Mouse (Mus musculus): ENCODE data around the gene 4921536K21Rik.
A peak's percentile ranks its signal among the peaks of the same experiment; 100 is the strongest.

Gene 4921536K21Rik

DNA sequence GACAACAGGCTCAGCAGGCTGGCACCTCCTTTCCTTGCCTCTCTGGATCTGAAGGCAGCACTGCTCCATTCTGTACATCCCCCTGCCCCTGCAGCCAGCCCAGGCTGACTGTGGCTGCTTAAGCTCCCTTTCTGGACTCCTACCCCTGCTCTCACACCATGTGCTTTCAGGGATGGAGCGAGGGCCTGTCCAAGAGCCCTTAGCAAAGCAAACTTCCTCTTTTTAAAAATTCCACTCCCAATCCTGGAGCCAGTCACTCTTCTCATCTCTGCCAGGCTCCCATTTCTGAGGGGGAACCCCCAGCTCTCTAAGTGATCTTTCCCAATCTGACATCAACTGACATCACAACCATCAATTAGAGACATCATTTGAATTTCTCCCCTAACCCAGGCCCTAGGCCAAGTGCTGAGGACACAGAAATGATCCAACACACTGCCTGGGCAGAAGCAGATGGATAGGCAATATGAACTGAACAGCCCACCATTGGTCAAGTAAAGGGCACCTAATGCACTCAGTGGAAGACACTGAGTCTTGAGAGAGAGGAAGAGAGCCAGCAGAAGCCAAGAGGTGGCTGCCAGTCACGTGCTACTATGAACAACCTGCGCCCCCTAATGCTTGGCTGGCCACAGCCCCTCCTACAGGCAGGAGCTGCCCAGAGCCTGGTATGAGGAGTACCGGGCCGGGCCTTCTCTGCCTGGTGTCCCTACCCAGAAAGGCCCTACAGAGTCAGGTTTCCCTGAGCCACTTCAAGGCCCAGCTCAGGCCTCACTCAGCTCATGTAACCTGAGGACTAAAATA, 15.8 kb upstream of the 4921536K21Rik start:
- peak; percentile 57 for DNase-seq

DNA sequence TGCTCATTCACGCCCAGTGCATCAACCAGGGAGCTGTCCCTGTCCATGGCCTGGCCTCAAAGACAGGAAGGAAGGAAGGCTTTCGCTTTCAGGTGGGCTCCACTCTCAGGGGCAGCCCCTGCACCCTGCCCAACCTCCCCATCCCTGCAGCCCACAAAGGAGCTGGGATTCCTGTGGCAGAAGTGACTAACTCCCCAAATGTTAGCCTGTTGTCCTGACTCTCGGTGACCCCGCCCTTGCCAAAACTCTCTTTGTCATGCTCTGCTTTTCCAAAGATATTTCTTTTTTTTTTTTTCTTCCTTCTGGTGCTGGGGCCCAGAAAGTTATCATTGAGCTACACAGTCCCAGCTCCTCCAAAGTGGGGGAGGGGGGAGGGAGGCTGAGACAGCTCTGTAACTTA, 14.3 kb upstream of the 4921536K21Rik start:
- DNase-seq: no peak

DNA sequence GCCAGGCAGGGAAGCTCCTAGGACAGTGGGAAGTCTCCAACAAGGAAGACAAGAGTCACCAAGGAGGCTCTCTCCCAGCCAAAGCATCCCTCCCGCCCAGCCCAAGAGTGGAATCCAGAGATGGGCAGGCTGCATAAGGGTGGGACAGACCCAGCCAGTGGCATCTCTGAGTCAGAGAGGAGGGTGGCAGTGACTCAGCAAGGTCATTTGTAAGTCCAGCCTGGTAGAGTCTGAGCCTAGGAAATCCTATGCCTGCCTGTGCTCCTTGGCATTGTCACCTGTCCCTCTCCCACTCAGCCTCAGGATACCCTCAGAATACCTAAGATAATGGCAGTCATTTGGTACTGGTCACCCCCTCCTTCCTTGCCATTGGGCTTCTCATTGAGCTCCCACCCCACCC, 10.5 kb upstream of the 4921536K21Rik start:
- no peak for DNase-seq

GRCm38 (mm10) chr11:3904673-3905072, 9.8 kb upstream of the 4921536K21Rik start:
- no peak for DNase-seq

DNA sequence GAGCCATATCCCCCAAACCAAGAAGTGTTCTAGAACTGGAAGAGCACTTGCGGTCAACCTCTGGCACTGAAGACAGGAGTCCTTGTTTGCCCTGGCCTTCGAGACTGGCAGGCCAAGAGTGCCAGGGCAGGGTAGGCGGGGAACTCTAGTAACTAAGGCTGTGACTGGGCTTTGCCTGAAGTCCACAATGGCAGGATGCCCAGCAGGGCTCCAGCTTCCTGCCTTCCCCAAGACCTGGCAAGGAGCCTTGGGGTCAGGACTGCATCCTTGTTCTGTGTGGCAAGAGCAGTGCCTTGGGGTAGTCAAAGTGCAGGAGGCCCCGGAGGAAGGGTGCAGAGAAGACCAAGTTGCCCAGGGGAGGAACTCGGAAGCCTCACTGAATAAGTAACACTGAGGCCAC, 8.1 kb upstream of the 4921536K21Rik start:
- peak; percentile 63 for DNase-seq

GRCm38 (mm10) chr11:3902516-3902915, 7.6 kb upstream of the 4921536K21Rik start:
- DNase-seq: no peak

DNA sequence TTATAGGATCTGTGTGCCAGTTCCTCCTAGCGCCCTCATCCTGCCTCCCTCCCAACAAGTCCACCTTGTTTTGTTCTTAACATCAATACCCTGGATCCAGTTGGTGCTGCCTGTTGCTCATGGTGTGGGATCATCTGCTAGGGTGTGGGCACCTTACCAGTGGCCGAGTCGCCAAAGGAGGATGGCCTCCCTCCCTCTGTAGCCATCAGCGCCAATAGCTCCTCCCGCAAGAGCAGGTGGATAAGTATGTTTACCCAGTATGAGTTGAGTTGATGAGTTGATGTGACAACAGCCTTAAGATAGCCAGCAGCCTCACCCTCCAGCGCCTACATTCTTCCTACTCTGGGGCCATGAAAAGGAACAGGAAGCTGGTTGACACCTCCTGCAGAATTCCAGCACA, 5.4 kb upstream of the 4921536K21Rik start:
- DNase-seq: no peak

DNA sequence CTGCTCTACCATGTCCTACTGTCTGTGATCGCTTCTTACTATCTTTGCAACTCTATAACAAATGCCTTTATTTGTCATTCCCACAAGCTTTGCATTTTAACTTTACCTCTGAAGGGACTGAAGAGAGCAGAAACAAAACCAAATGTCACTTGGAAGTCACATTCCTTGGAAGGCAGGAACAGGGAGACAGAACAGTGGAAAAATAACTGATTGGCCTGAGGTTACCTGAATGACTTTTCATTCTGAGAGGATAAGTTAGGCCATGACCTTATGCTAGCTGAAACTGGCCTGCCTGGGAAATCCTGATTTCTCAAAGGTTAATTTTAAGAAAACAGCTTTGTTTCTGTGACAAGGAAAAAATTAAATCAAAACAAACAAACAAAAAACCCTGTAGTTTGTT, 1.0 kb upstream of the 4921536K21Rik start:
- no peak for DNase-seq

DNA sequence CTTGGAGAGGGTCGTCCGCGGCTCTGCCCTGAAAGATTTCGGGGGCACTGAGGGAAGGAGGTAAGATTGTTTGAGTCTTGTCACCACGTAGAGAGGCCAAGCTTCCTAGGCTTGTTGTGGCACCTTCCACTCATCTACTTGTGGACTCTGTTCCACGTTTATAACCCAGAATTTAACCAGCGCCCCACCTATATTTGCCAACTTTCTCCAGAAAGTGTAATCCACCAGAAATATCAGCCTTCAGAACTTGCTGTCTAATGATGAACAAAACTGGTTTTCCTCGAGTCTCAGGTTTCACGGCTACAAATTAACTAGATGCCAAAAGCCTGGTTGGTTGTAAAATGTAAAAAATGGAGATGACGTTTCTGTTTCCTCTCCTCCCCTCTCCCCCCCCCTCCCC, 560 bp upstream of the 4921536K21Rik start:
- no peak for DNase-seq

DNA sequence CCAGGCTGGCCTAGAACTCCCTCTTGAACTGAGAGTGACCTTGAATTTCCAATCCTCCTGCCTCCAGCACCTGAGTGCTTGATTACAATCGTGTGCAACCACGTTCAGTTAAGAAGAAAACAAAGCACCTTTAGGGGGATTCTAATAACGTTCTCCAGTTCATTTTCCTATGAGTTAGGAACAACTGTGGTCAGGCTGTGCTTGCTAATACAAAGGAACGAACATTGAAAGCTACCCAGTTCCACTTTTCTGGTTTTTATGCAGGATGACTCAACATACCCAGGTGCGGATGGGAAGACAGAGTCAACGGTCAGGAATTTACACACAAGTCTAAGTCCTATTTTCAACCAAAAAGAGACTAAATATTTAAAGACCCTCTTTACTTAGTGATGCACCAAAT, 928 bp downstream of the 4921536K21Rik start:
- DNase-seq: no peak

GRCm38 (mm10) chr11:3887331-3887730, 7.6 kb downstream of the 4921536K21Rik start:
- peak; percentile 56 for DNase-seq

- DNase-seq: no peak
Measured at GRCm38 (mm10) chr11:3883711-3884110, 11.2 kb downstream of the 4921536K21Rik start.

- DNase-seq: peak; percentile 75
Measured at GRCm38 (mm10) chr11:3879836-3880235, 15.1 kb downstream of the 4921536K21Rik start.

- no peak for DNase-seq
Measured at GRCm38 (mm10) chr11:3878660-3879059, 16.2 kb downstream of the 4921536K21Rik start.

- peak; percentile 65 for DNase-seq
Measured at GRCm38 (mm10) chr11:3876419-3876818, 18.5 kb downstream of the 4921536K21Rik start.

DNA sequence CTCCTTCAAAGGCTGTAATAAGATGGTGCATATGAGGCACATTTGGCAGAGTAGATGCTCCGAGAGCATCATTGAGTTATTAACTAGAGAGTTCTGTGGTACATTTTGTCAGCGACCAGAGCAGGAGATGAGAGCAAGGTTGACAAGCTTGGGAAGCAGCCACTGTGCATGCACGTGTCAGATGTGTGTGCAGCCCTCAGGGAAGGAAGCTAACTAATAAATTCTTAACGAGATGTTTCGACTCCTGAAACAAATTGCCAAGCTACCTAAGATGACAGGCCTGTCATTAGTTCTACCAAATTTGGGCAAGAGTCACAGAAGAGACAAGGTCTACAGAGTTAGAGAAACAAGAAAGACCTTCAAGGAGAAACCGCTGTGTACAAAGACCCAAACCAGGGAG, 30.6 kb downstream of the 4921536K21Rik start:
- DNase-seq: no peak

DNA sequence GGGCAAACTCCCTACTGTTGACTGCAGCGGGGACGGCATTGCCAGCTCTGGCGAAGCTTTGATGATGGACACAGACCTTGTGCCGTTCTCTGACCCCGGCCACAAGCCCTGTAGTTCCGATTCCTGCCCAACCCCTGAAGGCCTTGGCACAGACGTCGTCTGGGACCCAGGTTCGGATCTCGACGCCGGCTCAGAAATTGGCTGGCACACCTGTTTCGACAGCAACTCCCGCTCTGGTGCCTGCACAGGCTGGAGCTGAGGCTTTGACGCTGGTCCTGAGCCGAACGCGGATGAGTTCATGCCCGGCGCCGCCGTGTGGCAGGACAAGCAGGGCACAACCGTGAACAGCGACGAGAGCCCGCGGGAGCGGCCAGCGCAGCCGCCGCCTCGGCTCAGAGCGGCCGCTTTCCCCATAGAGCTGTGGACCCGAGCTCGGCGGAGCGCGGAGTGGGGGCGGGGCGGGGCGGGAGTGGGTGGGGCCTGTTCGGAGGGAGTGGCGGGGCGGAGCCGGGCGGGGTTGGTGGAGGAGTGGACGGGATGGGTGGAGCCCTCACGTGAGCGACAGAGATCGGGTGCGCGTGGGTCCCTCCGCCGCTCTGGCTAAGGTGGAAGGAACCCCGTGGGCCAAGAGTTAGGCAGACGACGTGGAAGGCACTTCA, 31.3 kb downstream of the 4921536K21Rik start, which contains the start of gene Osbp2:
Gene Osbp2, minus strand, starts transcription at position 450 of the 659 bp plus-strand sequence.
- DNase-seq: peak; percentile 93

GRCm38 (mm10) chr11:3862661-3863453, 32.0 kb downstream of the 4921536K21Rik start:
- DNase-seq: peak; percentile 75

DNA sequence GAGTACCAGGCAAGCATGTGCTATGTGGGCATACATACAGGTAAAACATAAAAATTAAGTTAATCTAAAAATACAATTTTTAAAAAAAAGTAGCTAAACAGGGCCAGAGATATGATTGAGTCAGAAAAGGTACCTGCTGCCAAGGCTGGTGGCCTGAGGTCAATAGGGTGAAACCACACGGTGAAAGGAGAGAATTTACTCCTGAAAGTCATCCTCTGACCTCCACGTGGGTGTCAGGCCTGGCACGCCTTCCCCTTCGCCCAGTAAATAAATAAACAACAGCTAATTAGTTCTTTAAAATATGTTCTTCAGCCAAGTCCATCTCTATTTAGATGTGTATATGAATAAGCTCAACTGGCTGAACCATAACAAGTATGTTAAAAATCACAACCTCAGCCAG, 34.5 kb downstream of the 4921536K21Rik start:
- no peak for DNase-seq

- no peak for DNase-seq
Measured at GRCm38 (mm10) chr11:3859778-3860177, 35.1 kb downstream of the 4921536K21Rik start.

DNA sequence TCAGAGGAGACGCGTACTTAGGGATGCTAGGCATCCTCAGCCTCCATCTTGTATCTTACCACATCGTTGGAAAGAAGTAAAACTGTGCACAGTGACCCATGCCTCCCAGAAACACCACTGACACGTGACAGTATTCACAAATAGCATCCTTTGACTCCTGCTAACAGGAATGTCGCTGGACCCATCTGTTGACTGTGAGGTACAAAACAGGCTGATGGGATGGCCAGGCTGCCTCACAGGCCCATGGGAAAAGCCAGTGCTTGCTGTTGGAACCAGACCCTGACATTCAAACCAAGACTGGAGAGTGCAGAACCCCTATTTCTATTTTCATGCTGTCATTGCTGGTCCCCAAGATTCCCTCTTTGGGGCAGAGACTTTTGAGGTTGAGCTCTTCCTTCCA, 37.0 kb downstream of the 4921536K21Rik start:
- no peak for DNase-seq

GRCm38 (mm10) chr11:3855846-3856245, 39.1 kb downstream of the 4921536K21Rik start:
- peak; percentile 51 for DNase-seq

DNA sequence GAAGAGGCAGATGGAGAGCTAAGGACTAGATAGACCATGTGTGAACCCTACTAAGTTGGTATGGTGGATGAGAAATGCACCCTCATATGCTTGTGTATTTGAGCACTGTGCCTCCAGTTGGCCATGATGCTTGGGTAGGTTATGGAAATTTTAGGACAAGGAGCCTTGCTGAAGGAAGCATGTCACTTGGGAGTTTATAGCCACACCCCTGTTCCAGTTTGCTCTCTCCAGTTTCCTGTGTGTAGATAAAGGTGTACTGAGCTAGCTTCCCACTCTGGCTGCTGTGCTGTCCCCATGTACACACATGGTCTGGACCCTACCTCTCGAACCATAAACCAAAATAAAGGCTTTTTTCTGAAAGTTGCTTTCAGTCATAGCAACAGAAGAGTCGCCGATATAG, 40.7 kb downstream of the 4921536K21Rik start:
- peak; percentile 64 for DNase-seq

All from cerebellum, adult 9-11 months (tissue).